Mouse (Mus musculus) C2C12 (cell line): ENCODE data around the gene Plxnb1. TPM values are rescaled to one million over a fixed set of nuclear protein-coding genes. Genes with fewer than 3 reads are reported as not detected.

ENCODE experiments used
- H3K27me3 ChIP-seq: one replicate; pipeline ENCODE4 v1.6.1; 2011; ENCODE audit not compliant: control insufficient read depth, insufficient read depth, insufficient read length
- H3K36me3 ChIP-seq: one replicate; pipeline ENCODE4 v1.6.1; 2011; ENCODE audit not compliant: control insufficient read depth, insufficient read depth
- H3K4me3 ChIP-seq: one replicate; pipeline ENCODE4 v1.5.1; 2011; ENCODE audit warnings: mild to moderate bottlenecking, control low read depth; ENCODE audit not compliant: poor library complexity, insufficient read depth, severe bottlenecking
- H3K79me2 ChIP-seq: one replicate; pipeline ENCODE4 v1.6.1; 2011; ENCODE audit not compliant: control insufficient read depth, insufficient read depth
- H3K79me3 ChIP-seq: one replicate; pipeline ENCODE4 v1.6.1; 2011; ENCODE audit warnings: low read depth, control low read depth
- H3ac ChIP-seq: one replicate; pipeline ENCODE3; 2011; ENCODE audit warnings: low read depth; ENCODE audit not compliant: control insufficient read depth, insufficient read length
- CEBPB ChIP-seq: IDR thresholded peaks from one replicate; pipeline ENCODE4 v1.6.1; 2011; ENCODE audit warnings: low read depth, mild to moderate bottlenecking, control low read depth, moderate library complexity
- CTCF ChIP-seq: IDR thresholded peaks from one replicate; pipeline ENCODE4 v1.5.1; 2011; ENCODE audit not compliant: control insufficient read depth, insufficient read depth, insufficient read length
- FOSL1 ChIP-seq: IDR thresholded peaks from one replicate; pipeline ENCODE4 v1.8.0; 2011; ENCODE audit warnings: mild to moderate bottlenecking, low read length; ENCODE audit not compliant: poor library complexity, insufficient read depth, severe bottlenecking
- MAX ChIP-seq: IDR thresholded peaks from one replicate; pipeline ENCODE4 v1.6.1; 2011; ENCODE audit warnings: mild to moderate bottlenecking, control low read depth
- MYOD1 ChIP-seq: IDR thresholded peaks from one replicate; pipeline ENCODE4 v1.6.1; 2011; ENCODE audit warnings: low read depth; ENCODE audit not compliant: control insufficient read depth, insufficient read length
- MYOG ChIP-seq: IDR thresholded peaks from one replicate; pipeline ENCODE4 v1.6.1; 2011; ENCODE audit not compliant: control insufficient read depth, insufficient read length; ENCODE audit errors: extremely low read depth
- USF1 ChIP-seq: IDR thresholded peaks from one replicate; pipeline ENCODE4 v1.6.1; 2011; ENCODE audit warnings: low read depth, mild to moderate bottlenecking, control low read depth, moderate library complexity
- polyA plus RNA-seq: library from polyadenylated mRNA; unstranded; fragments of >200 nt; fragmentation: generic; extraction: Trizol; gene quantifications from one replicate; pipeline ENCODE4 v1.2.1, GENCODE M21; 2012; ENCODE audit warnings: missing spikeins

The Plxnb1 gene
- polyA plus RNA-seq, 1 experiment, result 9.1 TPM

DNA sequence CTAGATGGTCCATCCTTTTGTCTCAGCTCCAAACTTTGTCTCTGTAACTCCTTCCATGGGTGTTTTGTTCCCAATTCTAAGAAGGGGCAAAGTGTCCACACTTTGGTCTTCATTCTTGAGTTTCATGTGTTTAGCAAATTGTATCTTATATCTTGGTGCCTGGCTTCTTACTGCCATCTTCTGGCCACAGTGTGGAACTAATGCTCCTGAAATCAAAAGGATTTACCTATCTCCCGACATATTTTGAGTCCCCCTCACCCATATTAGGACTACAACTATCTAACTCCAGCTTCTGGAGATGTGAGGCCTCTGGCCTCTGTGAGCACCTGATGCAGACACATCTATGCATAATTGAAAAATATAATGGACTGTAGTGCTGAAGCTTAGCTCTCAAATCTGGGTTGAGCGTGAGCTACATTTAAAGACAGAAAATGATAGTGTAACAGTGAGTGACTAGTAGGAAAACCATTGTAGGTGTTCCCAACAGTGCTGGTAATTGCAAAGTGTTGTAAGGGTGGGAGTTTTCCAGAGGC is 27.4 kb downstream of the Plxnb1 start:
- no peaks in the 10 kb centered on the region for H3K79me3 ChIP-seq
- TF ChIP-seq CEBPB, result no peak
- no peak for TF ChIP-seq MYOD1
- no peak for TF ChIP-seq MAX
- TF ChIP-seq FOSL1, result no peak
- TF ChIP-seq MYOG, result no peak
- no peak for TF ChIP-seq USF1
- TF ChIP-seq CTCF, result no peak
- no peak overlapping the region for H3K4me3 ChIP-seq
- H3K27me3 ChIP-seq, result no peaks in the 10 kb centered on the region
- no peaks in the 10 kb centered on the region for H3K79me2 ChIP-seq
- H3K36me3 ChIP-seq, result no peaks in the 10 kb centered on the region
- H3ac ChIP-seq, result no peak overlapping the region

DNA sequence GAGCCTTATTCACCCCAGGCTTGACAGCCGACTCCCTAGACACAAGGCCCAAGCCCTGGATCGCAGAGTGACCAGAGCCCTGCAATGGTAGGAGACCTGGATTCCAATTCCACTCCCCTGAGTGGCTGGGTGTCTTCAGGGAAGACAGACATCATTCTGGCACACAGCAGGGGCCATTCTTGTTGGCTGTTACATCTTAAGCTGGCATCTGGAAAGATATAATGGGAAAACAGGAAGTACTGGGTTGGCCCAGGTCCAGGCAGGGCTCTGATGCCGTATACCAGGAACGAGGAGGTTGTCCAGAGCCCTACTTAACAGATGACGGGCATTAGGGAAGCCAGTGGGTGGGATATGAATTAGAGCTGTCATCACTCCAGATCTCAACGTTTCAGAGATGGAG is 28.1 kb downstream of the Plxnb1 start:
- Histone ChIP-seq H3K79me2 (no peaks in the 10 kb centered on the region), H3K27me3 (no peaks in the 10 kb centered on the region), H3K79me3 (no peaks in the 10 kb centered on the region), H3K36me3 (no peaks in the 10 kb centered on the region), H3K4me3 (no peak overlapping the region), H3ac (no peak overlapping the region)
- TF ChIP-seq USF1, result no peak
- no peak for TF ChIP-seq CEBPB
- no peak for TF ChIP-seq FOSL1
- TF ChIP-seq MYOD1, result no peak
- TF ChIP-seq CTCF, result no peak
- no peak for TF ChIP-seq MAX
- no peak for TF ChIP-seq MYOG

DNA sequence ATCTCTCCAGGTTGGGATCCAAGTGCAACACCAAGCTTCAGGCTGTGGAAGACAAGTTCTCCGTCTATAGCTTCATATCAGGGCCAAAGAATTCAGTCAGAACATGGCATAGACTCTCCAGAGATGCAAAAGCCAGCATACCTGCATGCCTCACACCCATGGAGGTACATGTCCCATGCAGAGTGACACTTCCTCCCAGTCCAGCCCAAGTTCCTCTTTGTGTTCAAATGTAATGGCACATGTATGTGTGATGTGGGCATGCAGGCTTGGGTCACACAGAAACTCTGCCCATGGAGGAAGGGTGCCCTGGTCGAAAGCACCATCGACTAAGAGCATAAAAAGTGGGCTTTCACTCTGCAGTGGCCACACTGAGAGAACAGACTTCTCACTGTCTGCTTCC is 29.0 kb downstream of the Plxnb1 start:
- Histone ChIP-seq H3ac (no peak overlapping the region), H3K36me3 (no peaks in the 10 kb centered on the region), H3K79me3 (no peaks in the 10 kb centered on the region), H3K4me3 (no peak overlapping the region), H3K79me2 (no peaks in the 10 kb centered on the region), H3K27me3 (no peaks in the 10 kb centered on the region)
- TF ChIP-seq MYOG, result no peak
- TF ChIP-seq CTCF, result no peak
- no peak for TF ChIP-seq FOSL1
- TF ChIP-seq USF1, result no peak
- TF ChIP-seq CEBPB, result no peak
- TF ChIP-seq MAX, result no peak
- no peak for TF ChIP-seq MYOD1

DNA sequence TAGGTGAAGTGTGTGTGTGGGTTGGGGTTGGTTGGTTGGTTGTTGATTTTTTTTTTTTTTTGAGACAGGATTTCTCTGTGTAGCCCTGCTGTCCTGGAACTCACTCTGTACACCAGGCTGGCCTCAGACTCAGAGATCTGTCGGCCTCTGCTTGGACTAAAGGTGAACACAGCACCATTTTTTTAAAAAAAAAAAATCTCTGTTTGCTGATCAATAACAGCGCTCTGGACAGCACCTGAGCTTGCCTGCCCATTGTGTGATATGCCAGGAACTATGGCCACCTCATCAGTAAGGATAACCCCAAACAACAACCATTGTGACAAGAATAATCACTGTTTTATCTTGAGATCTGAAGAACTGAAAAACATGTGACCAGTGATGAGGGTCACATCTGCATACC is 29.9 kb downstream of the Plxnb1 start:
- Histone ChIP-seq H3K4me3 (no peak overlapping the region), H3ac (no peak overlapping the region), H3K79me3 (no peaks in the 10 kb centered on the region), H3K27me3 (peaks cover 3% of the 10 kb centered on the region), H3K79me2 (no peaks in the 10 kb centered on the region), H3K36me3 (no peaks in the 10 kb centered on the region)
- TF ChIP-seq CTCF, result no peak
- TF ChIP-seq FOSL1, result no peak

DNA sequence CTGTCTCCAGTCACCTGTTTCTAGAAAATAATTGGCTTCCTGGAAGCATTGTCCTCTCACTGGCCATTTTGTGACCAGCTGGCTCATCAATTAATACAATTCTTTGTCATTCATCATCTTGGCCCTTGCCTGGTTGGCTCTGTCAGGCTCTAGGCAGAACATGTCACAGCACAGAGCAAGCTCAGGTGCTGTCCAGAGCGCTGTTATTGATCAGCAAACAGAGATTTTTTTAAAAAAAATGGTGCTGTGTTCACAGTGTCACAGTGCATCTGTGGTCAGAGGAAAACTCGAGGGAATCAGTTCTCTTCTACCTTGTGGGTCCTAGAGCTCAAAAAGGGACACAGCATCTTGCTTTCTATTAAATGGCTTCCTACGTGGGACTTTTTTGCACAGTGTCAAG is 30.3 kb downstream of the Plxnb1 start:
- TF ChIP-seq CTCF, result no peak
- TF ChIP-seq MAX, result no peak
- TF ChIP-seq USF1, result no peak
- no peak for TF ChIP-seq FOSL1
- no peak for TF ChIP-seq MYOD1
- no peaks in the 10 kb centered on the region for H3K36me3 ChIP-seq
- H3K79me3 ChIP-seq, result no peaks in the 10 kb centered on the region
- peaks cover 3% of the 10 kb centered on the region for H3K27me3 ChIP-seq
- no peak overlapping the region for H3ac ChIP-seq
- no peaks in the 10 kb centered on the region for H3K79me2 ChIP-seq
- no peak overlapping the region for H3K4me3 ChIP-seq

DNA sequence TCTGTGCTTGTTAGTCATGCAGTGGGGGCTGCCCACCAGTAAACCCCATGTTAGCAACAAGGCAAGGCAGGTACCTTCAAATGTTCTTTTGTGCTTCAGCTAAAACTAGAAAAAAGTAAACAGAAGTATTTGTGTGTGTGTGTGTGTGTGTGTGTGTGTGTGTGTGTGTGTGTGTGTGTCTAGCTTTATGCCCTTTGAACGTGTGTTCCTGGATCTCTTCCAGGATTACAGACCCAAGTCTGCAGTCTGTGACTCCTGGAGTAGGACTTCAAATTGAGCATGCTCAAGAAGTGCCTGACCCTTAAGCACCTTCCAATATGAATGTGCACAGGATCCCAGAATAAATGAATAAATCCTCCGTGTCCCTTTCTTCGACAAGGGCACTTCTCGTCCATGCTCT is 31.9 kb downstream of the Plxnb1 start:
- no peaks in the 10 kb centered on the region for H3K36me3 ChIP-seq
- H3ac ChIP-seq, result no peak overlapping the region
- no peak overlapping the region for H3K4me3 ChIP-seq
- H3K79me3 ChIP-seq, result no peaks in the 10 kb centered on the region
- no peak for TF ChIP-seq MYOG
- no peak for TF ChIP-seq CTCF
- no peak for TF ChIP-seq FOSL1
- no peak for TF ChIP-seq MAX
- TF ChIP-seq MYOD1, result no peak
- no peak for TF ChIP-seq USF1
- no peak for TF ChIP-seq CEBPB
- H3K27me3 ChIP-seq, result peaks cover 6% of the 10 kb centered on the region
- no peaks in the 10 kb centered on the region for H3K79me2 ChIP-seq
